ENCODE assay signal across 14 mouse cellular contexts in the genomic region with DNA sequence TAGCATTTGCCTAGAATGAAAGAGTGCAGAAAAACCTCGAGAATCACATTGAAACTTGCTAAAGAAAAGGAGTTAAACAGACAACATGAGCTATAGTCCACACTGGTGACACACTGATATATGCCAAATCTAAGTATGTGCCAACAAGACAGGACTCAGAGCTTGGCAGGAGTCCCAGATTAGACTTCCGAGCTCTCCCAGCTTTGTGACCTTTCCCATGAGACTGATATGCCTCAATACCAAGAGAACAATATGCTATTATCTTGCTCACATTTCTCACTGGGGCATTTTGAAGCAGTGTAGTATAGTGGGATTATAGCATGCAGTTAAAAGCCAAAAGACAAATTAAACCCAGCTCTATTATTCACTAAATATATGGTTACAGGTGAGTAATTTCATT.
A peak's percentile ranks its signal among the peaks of the same experiment; 100 is the strongest.
DNase-seq lines count a peak whose midpoint lies in the region; ATAC-seq lines count a peak whose summit lies in the region.
"Had no signal": no experiment of that assay in that cellular context is flagged by ENCODE, and none has a peak within 500 bp of the region (broad histone marks: within the 10 kb centered on the region; RNA-seq: fewer than 3 reads in every experiment).

No protein-coding gene starts in this region.

- no peaks in the 10 kb centered on the region for H3K4me1 ChIP-seq in kidney, embryonic 16.5 days (ENCODE audit: insufficient read depth, low read length)
- no peaks in the 10 kb centered on the region for H3K4me1 ChIP-seq in heart, embryonic 16.5 days (ENCODE audit: control insufficient read depth, insufficient read depth, low read length)
- H3K4me1 ChIP-seq: embryonic facial prominence, embryonic 13.5 days; midbrain, embryonic 12.5 days; stomach, embryonic 15.5 days had no signal

- no peaks in the 10 kb centered on the region for H3K36me3 ChIP-seq in kidney, embryonic 16.5 days (ENCODE audit: insufficient read depth, low read length)
- H3K36me3 ChIP-seq in heart, embryonic 16.5 days (ENCODE audit: control insufficient read depth, insufficient read depth): no peaks in the 10 kb centered on the region
- H3K36me3 ChIP-seq: embryonic facial prominence, embryonic 13.5 days; G1E; midbrain, embryonic 12.5 days; stomach, embryonic 15.5 days had no signal

- WGBS in kidney, embryonic 16.5 days: 57% methylated on average over 2 of the region's 2 CpGs
- 34% methylated on average over 2 of the region's 2 CpGs for WGBS in heart, embryonic 16.5 days

- H3K27ac ChIP-seq in kidney, embryonic 16.5 days (ENCODE audit: low read length): no peak overlapping the region
- no peak overlapping the region for H3K27ac ChIP-seq in heart, embryonic 16.5 days (ENCODE audit: low read length)
- H3K27ac ChIP-seq: embryonic facial prominence, embryonic 13.5 days; liver, embryonic 14.5 days; midbrain, embryonic 12.5 days; stomach, embryonic 15.5 days had no signal

- no peaks in the 10 kb centered on the region for H3K27me3 ChIP-seq in kidney, embryonic 16.5 days (ENCODE audit: insufficient read depth, low read length)
- no peaks in the 10 kb centered on the region for H3K27me3 ChIP-seq in heart, embryonic 16.5 days (ENCODE audit: control insufficient read depth, insufficient read depth, low read length)
- H3K27me3 ChIP-seq: embryonic facial prominence, embryonic 13.5 days; midbrain, embryonic 12.5 days; stomach, embryonic 15.5 days had no signal

- no peak overlapping the region for H3K9ac ChIP-seq in kidney, embryonic 16.5 days (replicated peaks; ENCODE audit: low read length)
- no peak overlapping the region for H3K9ac ChIP-seq in heart, embryonic 16.5 days (ENCODE audit: low read length)
- H3K9ac ChIP-seq: embryonic facial prominence, embryonic 13.5 days; liver, embryonic 14.5 days; midbrain, embryonic 12.5 days; stomach, embryonic 15.5 days had no signal

- no peak overlapping the region for H3K4me3 ChIP-seq in kidney, embryonic 16.5 days (ENCODE audit: low read length)
- no peak overlapping the region for H3K4me3 ChIP-seq in heart, embryonic 16.5 days (ENCODE audit: low read length)
- H3K4me3 ChIP-seq: embryonic facial prominence, embryonic 13.5 days; midbrain, embryonic 12.5 days; stomach, embryonic 15.5 days had no signal

- DNase-seq in cerebellum, postnatal 4 days (ENCODE audit: low spot score in 2 of 2): no peak
- peak; percentile 1 for DNase-seq in kidney, postnatal 14 days
- peak; percentile 35 for DNase-seq in adrenal gland, postnatal 14 days
- DNase-seq in spleen, adult 12 weeks (ENCODE audit: low spot score): no peak
- DNase-seq: kidney, adult 11 months had no signal

- H3K4me2 ChIP-seq in kidney, embryonic 16.5 days (replicated peaks; ENCODE audit: low read depth, low read length): no peak overlapping the region
- no peak overlapping the region for H3K4me2 ChIP-seq in heart, embryonic 16.5 days (ENCODE audit: low read depth, low read length)
- H3K4me2 ChIP-seq: embryonic facial prominence, embryonic 13.5 days; midbrain, embryonic 12.5 days; stomach, embryonic 15.5 days had no signal

- H3K9me3 ChIP-seq in kidney, embryonic 16.5 days (ENCODE audit: low read length): no peaks in the 10 kb centered on the region
- H3K9me3 ChIP-seq in heart, embryonic 16.5 days (replicated peaks; ENCODE audit: control insufficient read depth, low read length): no peaks in the 10 kb centered on the region
- H3K9me3 ChIP-seq: embryonic facial prominence, embryonic 13.5 days; G1E; midbrain, embryonic 12.5 days; stomach, embryonic 15.5 days had no signal

- ATAC-seq in cerebellum, adult (ENCODE audit: insufficient number of reproducible peaks, low FRiP score, low TSS enrichment): peak; percentile 45; the same call in 1 of the 2 replicates
- no peak for ATAC-seq in kidney, embryonic 16.5 days (ENCODE audit: low FRiP score, low TSS enrichment)
- peak; percentile 37; the same call in 1 of the 2 replicates for ATAC-seq in heart, embryonic 16.5 days (replicated peaks; ENCODE audit: extremely low read depth, insufficient read depth, low FRiP score)
- no peak for ATAC-seq in megakaryocyte progenitor cell, adult 5-6 weeks (replicated peaks; ENCODE audit: poor library complexity)

Comparison
In these comparisons a context has a peak if more than half of its experiments do, and no peak if none do; other contexts are left out.
1. ATAC-seq: peak in cerebellum, adult (single experiment) and heart, embryonic 16.5 days (single experiment); none in kidney, embryonic 16.5 days (single experiment) and megakaryocyte progenitor cell, adult 5-6 weeks (single experiment).
2. DNase-seq: peak in kidney, postnatal 14 days (single experiment) and adrenal gland, postnatal 14 days (single experiment); none in cerebellum, postnatal 4 days (0 of 2) and spleen, adult 12 weeks (single experiment).